15 mouse cellular contexts compared by ENCODE assay signal in the genomic region with DNA sequence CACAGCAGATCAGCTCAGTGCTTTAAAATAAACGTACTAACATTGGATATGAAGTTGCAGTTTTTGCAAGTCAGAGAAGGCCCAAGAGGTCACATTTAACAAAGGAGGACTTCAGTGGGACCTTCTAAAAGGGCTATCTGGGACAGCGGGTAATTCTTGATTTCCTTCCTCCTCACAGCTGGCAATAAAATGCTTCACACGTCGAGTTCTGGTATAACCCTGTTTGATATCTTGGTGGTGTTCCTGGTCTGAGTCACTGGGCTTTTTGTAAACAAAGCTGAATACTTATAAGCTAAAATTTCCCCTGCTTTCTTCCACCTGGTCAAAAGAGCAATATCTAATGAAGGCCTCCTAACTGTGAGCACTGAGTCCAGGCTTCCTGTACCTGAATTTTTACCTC.
"Had no signal": no experiment of that assay in that cellular context is flagged by ENCODE, and none has a peak within 500 bp of the region (broad histone marks: within the 10 kb centered on the region; RNA-seq: fewer than 3 reads in every experiment).

No protein-coding gene starts in this region.

- H3K27ac ChIP-seq: neural tube, embryonic 12.5 days; neural tube, embryonic 13.5 days; neural tube, embryonic 15.5 days; stomach, embryonic 15.5 days had no signal

- H3K9me3 ChIP-seq: neural tube, embryonic 12.5 days; neural tube, embryonic 13.5 days; neural tube, embryonic 15.5 days; stomach, embryonic 15.5 days had no signal

- H3K4me3 ChIP-seq: neural tube, embryonic 12.5 days; neural tube, embryonic 13.5 days; neural tube, embryonic 15.5 days; stomach, embryonic 15.5 days had no signal

- H3K27me3 ChIP-seq: neural tube, embryonic 12.5 days; neural tube, embryonic 13.5 days; neural tube, embryonic 15.5 days; stomach, embryonic 15.5 days had no signal

- H3K36me3 ChIP-seq: neural tube, embryonic 12.5 days; neural tube, embryonic 13.5 days; neural tube, embryonic 15.5 days; stomach, embryonic 15.5 days had no signal

- H3K9ac ChIP-seq: neural tube, embryonic 12.5 days; neural tube, embryonic 13.5 days; neural tube, embryonic 15.5 days; stomach, embryonic 15.5 days had no signal

- H3K4me2 ChIP-seq: neural tube, embryonic 12.5 days; neural tube, embryonic 13.5 days; neural tube, embryonic 15.5 days; stomach, embryonic 15.5 days had no signal

- H3K4me1 ChIP-seq: neural tube, embryonic 12.5 days; neural tube, embryonic 15.5 days had no signal

- DNase-seq: retina, postnatal 1 day; right cerebral cortex, adult 18-20 months; right cerebral cortex, postnatal 14 days; right cerebral cortex, postnatal 25 days; right cerebral cortex, postnatal 4 days; thymus, adult 18-20 months; thymus, adult 2 months; thymus, postnatal 14 days; thymus, postnatal 25 days; thymus, postnatal 36 days; thymus, postnatal 4 days had no signal
